Mouse (Mus musculus) heart, embryonic 16.5 days (tissue): ENCODE data around the gene Cish. TPM values are rescaled to one million over a fixed set of nuclear protein-coding genes. Genes with fewer than 3 reads are reported as not detected.
A peak's percentile ranks its signal among the peaks of the same experiment; 100 is the strongest.

ENCODE experiments used
- ATAC-seq: fragments of 200-750 bp; cut with Nextera tagmentation; replicated peaks from 2 replicates; pipeline ENCODE4 v1.8.0; 2017; ENCODE audit warnings: moderate number of reproducible peaks; ENCODE audit not compliant: insufficient read depth, low FRiP score; ENCODE audit errors: extremely low read depth
- H3K27ac ChIP-seq: fragments of 300-500 bp; sonication (generic); 2 replicates; pipeline ENCODE4 v1.5.1; 2014; ENCODE audit warnings: mild to moderate bottlenecking, low read length, control low read depth, moderate library complexity
- H3K27me3 ChIP-seq: fragments of 300-500 bp; sonication (generic); 2 replicates; pipeline ENCODE4 v1.6.1; 2014; ENCODE audit warnings: low read length, mixed read lengths; ENCODE audit not compliant: control insufficient read depth, insufficient read depth
- H3K36me3 ChIP-seq: fragments of 300-500 bp; sonication (generic); 2 replicates; pipeline ENCODE4 v1.6.1; 2014; ENCODE audit not compliant: control insufficient read depth, insufficient read depth
- H3K4me1 ChIP-seq: fragments of 300-500 bp; sonication (generic); 2 replicates; pipeline ENCODE4 v1.6.1; 2014; ENCODE audit warnings: low read length, mixed read lengths; ENCODE audit not compliant: control insufficient read depth, insufficient read depth
- H3K4me2 ChIP-seq: fragments of 300-500 bp; sonication (generic); 2 replicates; pipeline ENCODE4 v1.6.1; 2014; ENCODE audit warnings: low read depth, mild to moderate bottlenecking, control low read depth, low read length
- H3K4me3 ChIP-seq: fragments of 300-500 bp; sonication (generic); 2 replicates; pipeline ENCODE4 v1.5.1; 2014; ENCODE audit warnings: mild to moderate bottlenecking, control low read depth, low read length
- H3K9ac ChIP-seq: fragments of 300-500 bp; sonication (generic); 2 replicates; pipeline ENCODE4 v1.6.1; 2014; ENCODE audit warnings: low read length, control low read depth
- H3K9me3 ChIP-seq: fragments of 300-500 bp; sonication (generic); replicated peaks from 2 replicates; pipeline ENCODE4 v1.6.1; 2016; ENCODE audit warnings: low read length; ENCODE audit not compliant: control insufficient read depth
- WGBS: fragments of 180-500 bp; shearing (Covaris S2); extraction: QIAGEN DNeasy Blood & Tissue Kit; methylation state at CpG from one replicate; pipeline ENCODE4 v1.1.7; 2014; 5-methylcytosine and 5-hydroxymethylcytosine counted together
- polyA plus RNA-seq: library from polyadenylated mRNA; unstranded; fragments of >200 nt; fragmentation: Nextera tagmentation; extraction: Ambion mirVana; gene quantifications from 2 replicates; pipeline ENCODE4 v1.2.1, GENCODE M21; 2015

Gene Cish
- polyA plus RNA-seq, 1 experiment from 2014 or later, result 44.4 TPM

GRCm38 (mm10) chr9:107298059-107298780 is 2.4 kb downstream of the Cish start:
- Histone ChIP-seq H3K27ac (peak overlapping the region; percentile 94), H3K9me3 (no peaks in the 10 kb centered on the region), H3K27me3 (no peaks in the 10 kb centered on the region), H3K4me2 (peak overlapping the region; percentile 82), H3K9ac (peak overlapping the region; percentile 85), H3K36me3 (peaks cover 17% of the 10 kb centered on the region), H3K4me1 (peaks cover 40% of the 10 kb centered on the region), H3K4me3 (peak overlapping the region; percentile 69)
- ATAC-seq, result no peak
- WGBS, result 44% methylated on average over 8 of the region's 8 CpGs

DNA sequence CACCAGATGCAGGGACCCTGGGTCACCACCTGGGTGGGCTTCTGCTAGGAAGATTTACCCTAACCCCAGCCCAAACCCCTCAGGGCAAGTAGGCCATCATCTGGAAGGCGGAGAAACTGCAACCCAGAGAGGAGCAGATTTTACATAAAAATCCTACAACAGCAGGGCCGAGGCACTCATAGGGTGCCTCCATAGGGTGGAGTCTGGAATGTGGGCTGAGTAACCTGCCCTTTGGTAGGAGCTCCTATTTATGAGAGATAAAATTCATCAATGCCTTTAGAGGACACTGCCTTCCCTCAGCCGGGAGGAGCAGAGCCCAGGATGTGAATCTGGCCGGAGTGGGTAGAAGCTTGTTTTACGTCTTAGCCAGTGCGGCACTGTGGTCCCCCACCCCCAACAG is 3.0 kb downstream of the Cish start:
- peak overlapping the region; percentile 94 for H3K27ac ChIP-seq
- no peaks in the 10 kb centered on the region for H3K9me3 ChIP-seq
- peak overlapping the region; percentile 82 for H3K4me2 ChIP-seq
- peak overlapping the region; percentile 69 for H3K4me3 ChIP-seq
- H3K27me3 ChIP-seq, result no peaks in the 10 kb centered on the region
- 72% methylated on average over 6 of the region's 6 CpGs for WGBS
- H3K36me3 ChIP-seq, result peaks cover 17% of the 10 kb centered on the region
- H3K4me1 ChIP-seq, result peaks cover 40% of the 10 kb centered on the region
- ATAC-seq, result no peak
- peak overlapping the region; percentile 85 for H3K9ac ChIP-seq

DNA sequence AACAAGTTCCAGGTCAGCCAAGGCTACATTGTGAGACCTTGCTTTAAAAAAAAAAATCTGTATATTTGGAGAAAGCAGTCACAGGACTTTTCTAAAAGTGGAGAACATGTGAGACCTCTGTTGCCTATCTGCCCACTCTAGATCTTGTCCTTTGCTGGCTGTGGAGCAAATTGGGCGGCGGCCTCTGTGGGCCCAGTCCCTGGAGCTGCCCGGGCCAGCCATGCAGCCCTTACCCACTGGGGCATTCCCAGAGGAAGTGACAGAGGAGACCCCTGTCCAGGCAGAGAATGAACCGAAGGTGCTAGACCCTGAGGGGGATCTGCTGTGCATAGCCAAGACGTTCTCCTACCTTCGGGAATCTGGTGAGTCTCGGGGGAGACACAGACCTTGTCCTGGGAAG is 4.0 kb downstream of the Cish start:
- ATAC-seq, result no peak
- Histone ChIP-seq H3K27me3 (no peaks in the 10 kb centered on the region), H3K4me2 (peak overlapping the region; percentile 82), H3K9me3 (no peaks in the 10 kb centered on the region), H3K4me1 (peaks cover 36% of the 10 kb centered on the region), H3K4me3 (no peak overlapping the region; the same call in 1 of the 2 replicates), H3K9ac (peak overlapping the region; percentile 42; the same call in 1 of the 2 replicates), H3K36me3 (peaks cover 17% of the 10 kb centered on the region), H3K27ac (no peak overlapping the region)
- 82% methylated on average over 7 of the region's 7 CpGs for WGBS

GRCm38 (mm10) chr9:107300224-107300973 is 4.6 kb downstream of the Cish start:
- Histone ChIP-seq H3K9me3 (no peaks in the 10 kb centered on the region), H3K36me3 (peaks cover 17% of the 10 kb centered on the region), H3K27ac (no peak overlapping the region), H3K4me2 (peak overlapping the region; percentile 82), H3K27me3 (no peaks in the 10 kb centered on the region), H3K4me3 (no peak overlapping the region), H3K9ac (no peak overlapping the region), H3K4me1 (peaks cover 39% of the 10 kb centered on the region)
- ATAC-seq, result no peak
- WGBS, result 89% methylated on average over 30 of the region's 30 CpGs

DNA sequence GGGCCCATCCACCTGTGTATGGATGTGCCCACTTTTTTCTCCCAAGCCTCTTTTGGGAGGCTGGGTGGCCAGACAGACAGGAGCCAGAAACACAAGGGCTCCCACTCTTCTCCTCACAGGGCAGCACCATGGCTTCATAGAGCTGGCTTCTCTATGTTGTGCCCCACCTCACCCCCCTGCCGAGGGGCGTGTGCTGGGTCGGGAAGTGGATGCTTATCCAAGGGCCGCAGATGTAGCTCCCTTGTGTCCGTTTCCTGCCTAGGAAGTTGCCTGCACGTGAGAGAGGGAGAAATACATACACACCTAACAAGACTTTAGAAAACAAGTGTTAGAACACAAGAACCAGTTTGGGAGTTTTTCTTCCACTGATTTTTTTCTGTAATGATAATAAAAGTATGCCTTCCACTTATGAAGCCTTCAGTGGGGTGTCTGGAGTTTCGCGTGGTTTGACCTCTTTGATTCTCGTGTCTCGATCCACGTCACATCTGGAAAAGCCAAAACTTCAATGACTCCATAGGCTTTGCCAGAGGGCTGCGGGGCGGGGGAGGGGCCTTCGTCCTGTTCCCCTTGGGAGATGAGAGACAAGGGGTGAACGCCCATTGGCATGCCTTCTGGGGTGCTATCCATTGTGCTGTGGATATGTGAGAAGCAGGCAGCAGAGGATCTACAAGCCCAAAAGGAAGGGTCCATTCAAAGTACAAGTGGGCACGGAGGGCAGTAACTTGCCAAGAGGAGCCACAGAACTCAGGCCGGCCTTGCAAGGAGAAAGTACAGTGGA is 5.9 kb downstream of the Cish start:
- Histone ChIP-seq H3K9ac (no peak overlapping the region), H3K36me3 (peaks cover 17% of the 10 kb centered on the region), H3K4me2 (no peak overlapping the region), H3K27ac (peak overlapping the region; percentile 11), H3K4me1 (peaks cover 42% of the 10 kb centered on the region), H3K9me3 (no peaks in the 10 kb centered on the region), H3K27me3 (no peaks in the 10 kb centered on the region), H3K4me3 (no peak overlapping the region)
- no peak for ATAC-seq
- WGBS, result 72% methylated on average over 17 of the region's 17 CpGs

GRCm38 (mm10) chr9:107302592-107302991 is 6.8 kb downstream of the Cish start:
- H3K4me1 ChIP-seq, result peaks cover 49% of the 10 kb centered on the region

GRCm38 (mm10) chr9:107303121-107303820 is 7.4 kb downstream of the Cish start:
- 66% methylated on average over 9 of the region's 9 CpGs for WGBS
- H3K36me3 ChIP-seq, result peaks cover 17% of the 10 kb centered on the region
- H3K27me3 ChIP-seq, result no peaks in the 10 kb centered on the region
- peak overlapping the region; percentile 49; the same call in 1 of the 2 replicates for H3K27ac ChIP-seq
- no peaks in the 10 kb centered on the region for H3K9me3 ChIP-seq
- H3K4me3 ChIP-seq, result no peak overlapping the region
- H3K9ac ChIP-seq, result 0 out of 2 replicates have a peak overlapping the region, but pooled peaks have one; percentile 21
- no peak for ATAC-seq
- peaks cover 51% of the 10 kb centered on the region for H3K4me1 ChIP-seq
- no peak overlapping the region for H3K4me2 ChIP-seq

More at GRCm38 (mm10) chr9:107302592-107302991, 6.8 kb downstream of the Cish start:
- WGBS, result 47% methylated on average over 7 of the region's 7 CpGs
- peaks cover 17% of the 10 kb centered on the region for H3K36me3 ChIP-seq
- H3K27me3 ChIP-seq, result no peaks in the 10 kb centered on the region
- 0 out of 2 replicates have a peak overlapping the region, but pooled peaks have one; percentile 21 for H3K9ac ChIP-seq
- peak overlapping the region; percentile 49 for H3K27ac ChIP-seq
- no peak overlapping the region for H3K4me2 ChIP-seq
- H3K9me3 ChIP-seq, result no peaks in the 10 kb centered on the region
- ATAC-seq, result no peak
- H3K4me3 ChIP-seq, result no peak overlapping the region

- WGBS, result 83% methylated on average over 5 of the region's 5 CpGs
- Histone ChIP-seq H3K4me1 (peaks cover 52% of the 10 kb centered on the region), H3K36me3 (peaks cover 17% of the 10 kb centered on the region), H3K27ac (no peak overlapping the region), H3K27me3 (no peaks in the 10 kb centered on the region), H3K4me2 (no peak overlapping the region), H3K4me3 (no peak overlapping the region), H3K9me3 (no peaks in the 10 kb centered on the region), H3K9ac (no peak overlapping the region)
- no peak for ATAC-seq
These were observed 8.1 kb downstream of the Cish start for GRCm38 (mm10) chr9:107303900-107304299.
